Mouse (Mus musculus): ENCODE measurements around the gene 2610507B11Rik.

DNA sequence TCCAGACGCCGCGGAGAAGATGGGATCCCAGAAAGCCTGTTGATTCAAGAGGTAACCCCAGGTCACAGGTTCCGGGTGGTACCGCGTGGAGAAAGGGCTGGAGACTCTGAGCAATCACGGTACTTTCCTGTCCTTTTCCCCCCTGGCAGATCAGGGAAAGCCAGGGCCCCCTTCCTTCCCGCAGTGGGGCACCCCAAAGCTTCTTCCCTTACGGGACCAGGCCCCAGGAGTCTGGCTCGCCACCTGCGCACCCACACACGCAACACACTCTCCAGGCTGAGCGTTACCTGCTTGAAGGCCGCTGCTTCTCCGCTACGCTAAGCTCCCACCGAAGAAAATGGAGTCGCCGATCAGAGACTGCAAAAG is 16.3 kb upstream of the 2610507B11Rik start:
- TF ChIP-seq POLR2A (IDR thresholded peaks at IDR 0.05; ENCODE audit: control insufficient read depth, extremely low read depth, insufficient read depth, low read length, poor library complexity) (no peak), CTCF (IDR thresholded peaks at IDR 0.05; ENCODE audit: borderline replicate concordance, control insufficient read depth, extremely low read depth, insufficient read depth, low read length, poor library complexity) (peak; percentile 45; the same call in 1 of the 2 replicates)
